Mouse (Mus musculus): ENCODE measurements around the gene Esr2. TPM values are rescaled to one million over a fixed set of nuclear protein-coding genes. Genes with fewer than 3 reads are reported as not detected.
"Not testable (repeated sequence)": the region's sequence is repeated elsewhere in the genome, so short reads cannot be mapped to it uniquely, and the experiment has no call there.

Esr2 gene
- total RNA-seq, 2 experiments from 2014 or later: not detected

GRCm38 (mm10) chr12:76177864-76178518 lies 932 bp upstream of the Esr2 start:
- no peak for ATAC-seq (replicated peaks; ENCODE audit: low FRiP score, poor library complexity, severe bottlenecking)

- no peak for ATAC-seq (replicated peaks; ENCODE audit: low FRiP score, poor library complexity, severe bottlenecking)
These were observed 11.4 kb downstream of the Esr2 start for GRCm38 (mm10) chr12:76165641-76166040.

GRCm38 (mm10) chr12:76152389-76152788 lies 24.7 kb downstream of the Esr2 start:
- ATAC-seq (replicated peaks; ENCODE audit: low FRiP score, poor library complexity, severe bottlenecking): not testable (repeated sequence)

GRCm38 (mm10) chr12:76136701-76137100 lies 40.4 kb downstream of the Esr2 start:
- no peak for ATAC-seq (replicated peaks; ENCODE audit: low FRiP score, poor library complexity, severe bottlenecking)

GRCm38 (mm10) chr12:76133081-76133480 lies 44.0 kb downstream of the Esr2 start:
- not testable (repeated sequence) for ATAC-seq (replicated peaks; ENCODE audit: low FRiP score, poor library complexity, severe bottlenecking)

- no peak for ATAC-seq (replicated peaks; ENCODE audit: low FRiP score, poor library complexity, severe bottlenecking)
These were observed 44.5 kb downstream of the Esr2 start for GRCm38 (mm10) chr12:76132591-76132990.

GRCm38 (mm10) chr12:76130891-76131290 lies 46.2 kb downstream of the Esr2 start:
- ATAC-seq (replicated peaks; ENCODE audit: low FRiP score, poor library complexity, severe bottlenecking): no peak

GRCm38 (mm10) chr12:76130281-76130680 lies 46.8 kb downstream of the Esr2 start:
- no peak for ATAC-seq (replicated peaks; ENCODE audit: low FRiP score, poor library complexity, severe bottlenecking)

- ATAC-seq (replicated peaks; ENCODE audit: low FRiP score, poor library complexity, severe bottlenecking): no peak
These were observed 48.2 kb downstream of the Esr2 start for GRCm38 (mm10) chr12:76128831-76129230.

GRCm38 (mm10) chr12:76128306-76128705 lies 48.8 kb downstream of the Esr2 start:
- ATAC-seq (replicated peaks; ENCODE audit: low FRiP score, poor library complexity, severe bottlenecking): no peak

- ATAC-seq (replicated peaks; ENCODE audit: low FRiP score, poor library complexity, severe bottlenecking): no peak
These were observed 53.8 kb downstream of the Esr2 start for GRCm38 (mm10) chr12:76123223-76123622.

GRCm38 (mm10) chr12:76117632-76118153 lies 59.4 kb downstream of the Esr2 start:
- ATAC-seq (replicated peaks; ENCODE audit: low FRiP score, poor library complexity, severe bottlenecking): no peak

- no peak for ATAC-seq (replicated peaks; ENCODE audit: low FRiP score, poor library complexity, severe bottlenecking)
These were observed 60.5 kb downstream of the Esr2 start for GRCm38 (mm10) chr12:76116577-76116976.

GRCm38 (mm10) chr12:76111046-76111445 lies 66.0 kb downstream of the Esr2 start:
- no peak for ATAC-seq (replicated peaks; ENCODE audit: low FRiP score, poor library complexity, severe bottlenecking)

- no peak for ATAC-seq (replicated peaks; ENCODE audit: low FRiP score, poor library complexity, severe bottlenecking)
These were observed 67.2 kb downstream of the Esr2 start for GRCm38 (mm10) chr12:76109646-76110405.

GRCm38 (mm10) chr12:76104596-76105351 lies 72.3 kb downstream of the Esr2 start:
- no peak for ATAC-seq (replicated peaks; ENCODE audit: low FRiP score, poor library complexity, severe bottlenecking)

GRCm38 (mm10) chr12:76102621-76103020 lies 74.4 kb downstream of the Esr2 start:
- no peak for ATAC-seq (replicated peaks; ENCODE audit: low FRiP score, poor library complexity, severe bottlenecking)

- ATAC-seq (replicated peaks; ENCODE audit: low FRiP score, poor library complexity, severe bottlenecking): no peak
These were observed 81.7 kb downstream of the Esr2 start for GRCm38 (mm10) chr12:76095117-76096035.
